Mouse (Mus musculus) heart, embryonic 15.5 days (tissue): ENCODE measurements at regions not wholly inside any gene's neighbourhood (a gene's known extent, or its start where the extent isn't known, plus 50 kb on each side); places are given as distances from the start of the nearest gene placed in this dataset.

Experiments
- ATAC-seq: fragments of 200-750 bp; cut with Nextera tagmentation; replicated peaks from 2 replicates; pipeline ENCODE4 v1.8.0; 2017; ENCODE audit warnings: low read depth, moderate TSS enrichment; ENCODE audit not compliant: insufficient number of reproducible peaks, insufficient read depth, low FRiP score
- H3K27ac ChIP-seq: fragments of 300-500 bp; sonication (generic); 2 replicates; pipeline ENCODE4 v1.5.1; 2015; ENCODE audit warnings: mild to moderate bottlenecking, inconsistent platforms
- H3K27me3 ChIP-seq: fragments of 300-500 bp; sonication (generic); 2 replicates; pipeline ENCODE4 v1.6.1; 2015; ENCODE audit warnings: inconsistent platforms
- H3K36me3 ChIP-seq: fragments of 300-500 bp; sonication (generic); 2 replicates; pipeline ENCODE4 v1.6.1; 2015; ENCODE audit warnings: mild to moderate bottlenecking, inconsistent platforms
- H3K4me1 ChIP-seq: fragments of 300-500 bp; sonication (generic); replicated peaks from 2 replicates; pipeline ENCODE4 v1.6.1; 2015; ENCODE audit warnings: inconsistent platforms
- H3K4me2 ChIP-seq: fragments of 300-500 bp; sonication (generic); 2 replicates; pipeline ENCODE4 v1.6.1; 2015; ENCODE audit warnings: inconsistent platforms, mild to moderate bottlenecking, moderate library complexity
- H3K4me3 ChIP-seq: fragments of 300-500 bp; sonication (generic); 2 replicates; pipeline ENCODE4 v1.5.1; 2015; ENCODE audit warnings: mild to moderate bottlenecking, inconsistent platforms
- H3K9ac ChIP-seq: fragments of 300-500 bp; sonication (generic); 2 replicates; pipeline ENCODE4 v1.6.1; 2015; ENCODE audit warnings: mild to moderate bottlenecking, inconsistent platforms
- H3K9me3 ChIP-seq: fragments of 300-500 bp; sonication (generic); replicated peaks from 2 replicates; pipeline ENCODE4 v1.6.1; 2016; ENCODE audit warnings: inconsistent platforms
- WGBS: fragments of 180-500 bp; shearing (Covaris S2); methylation state at CpG from one replicate; pipeline ENCODE4 v1.1.7; 2015; ENCODE audit warnings: mixed read lengths; 5-methylcytosine and 5-hydroxymethylcytosine counted together

- Histone ChIP-seq H3K36me3 (no peaks in the 10 kb centered on the region), H3K9me3 (no peaks in the 10 kb centered on the region), H3K27ac (no peak overlapping the region), H3K27me3 (no peaks in the 10 kb centered on the region), H3K4me2 (no peak overlapping the region), H3K4me3 (no peak overlapping the region), H3K9ac (no peak overlapping the region), H3K4me1 (no peaks in the 10 kb centered on the region)
- WGBS = 70% methylated on average over 3 of the region's 3 CpGs
- no peak for ATAC-seq
These were observed 79.3 kb upstream of the Lmo4 start for GRCm38 (mm10) chr3:144284326-144284725.

GRCm38 (mm10) chr3:144273115-144273514 lies 68.1 kb upstream of the Lmo4 start:
- H3K4me2 ChIP-seq = no peak overlapping the region
- H3K4me3 ChIP-seq = no peak overlapping the region
- no peaks in the 10 kb centered on the region for H3K36me3 ChIP-seq
- no peak overlapping the region for H3K9ac ChIP-seq
- no peak for ATAC-seq
- no peaks in the 10 kb centered on the region for H3K27me3 ChIP-seq
- no peaks in the 10 kb centered on the region for H3K4me1 ChIP-seq
- no peaks in the 10 kb centered on the region for H3K9me3 ChIP-seq
- H3K27ac ChIP-seq = no peak overlapping the region
- WGBS = 86% methylated on average over 5 of the region's 5 CpGs

DNA sequence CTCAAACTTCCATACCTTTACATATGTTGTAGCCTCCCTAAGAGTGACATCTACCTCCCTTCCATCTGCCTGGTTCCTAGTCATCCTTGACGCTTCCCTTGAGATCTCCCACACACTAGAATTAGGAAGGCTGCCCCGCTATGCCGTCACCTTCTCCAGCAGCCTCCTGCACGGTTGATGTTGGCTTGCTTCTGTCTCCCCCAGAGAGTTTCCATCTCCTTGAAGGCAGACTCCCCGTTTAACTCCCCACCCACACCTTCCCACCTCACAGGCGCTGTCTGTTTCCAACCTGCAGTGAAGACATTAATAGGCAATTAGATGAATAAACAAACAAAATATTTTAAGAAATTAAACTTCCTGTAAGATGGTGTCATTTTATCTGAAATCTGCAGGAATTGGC lies 65.2 kb upstream of the Lmo4 start:
- no peak overlapping the region for H3K4me2 ChIP-seq
- no peak overlapping the region for H3K27ac ChIP-seq
- no peaks in the 10 kb centered on the region for H3K36me3 ChIP-seq
- no peaks in the 10 kb centered on the region for H3K9me3 ChIP-seq
- H3K4me3 ChIP-seq = no peak overlapping the region
- H3K4me1 ChIP-seq = no peaks in the 10 kb centered on the region
- ATAC-seq = no peak
- 70% methylated on average over 6 of the region's 6 CpGs for WGBS
- no peaks in the 10 kb centered on the region for H3K27me3 ChIP-seq
- H3K9ac ChIP-seq = no peak overlapping the region

DNA sequence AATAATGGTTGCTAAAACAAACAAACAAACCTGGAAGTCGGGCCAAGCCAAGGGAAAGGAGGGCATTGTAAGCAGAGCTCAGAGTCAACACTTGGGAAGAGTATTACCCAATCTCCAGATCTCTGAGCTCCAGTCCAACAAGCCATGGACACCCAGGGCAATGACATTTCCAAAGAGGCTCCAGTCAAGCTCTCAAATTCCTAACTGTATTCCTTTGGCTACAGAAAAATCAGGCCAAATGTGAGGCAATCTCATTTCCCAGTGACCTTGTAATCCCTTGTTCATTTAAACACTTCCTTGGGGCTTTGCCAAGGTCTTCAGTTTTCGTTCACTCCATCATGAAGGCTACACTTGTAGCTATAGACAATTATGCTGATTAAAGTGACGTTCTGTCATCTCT lies 59.5 kb upstream of the Lmo4 start:
- no peak overlapping the region for H3K27ac ChIP-seq

GRCm38 (mm10) chr3:144260886-144261285 lies 55.9 kb upstream of the Lmo4 start:
- 48% methylated on average over 2 of the region's 2 CpGs for WGBS
- Histone ChIP-seq H3K27me3 (no peaks in the 10 kb centered on the region), H3K36me3 (no peaks in the 10 kb centered on the region), H3K27ac (no peak overlapping the region), H3K9me3 (no peaks in the 10 kb centered on the region), H3K9ac (no peak overlapping the region), H3K4me3 (no peak overlapping the region), H3K4me1 (no peaks in the 10 kb centered on the region), H3K4me2 (no peak overlapping the region)
- ATAC-seq = no peak

More for the DNA sequence above, 59.5 kb upstream of the Lmo4 start:
- no peak overlapping the region for H3K9ac ChIP-seq
- no peaks in the 10 kb centered on the region for H3K4me1 ChIP-seq
- no peaks in the 10 kb centered on the region for H3K9me3 ChIP-seq
- H3K4me3 ChIP-seq = no peak overlapping the region
- H3K4me2 ChIP-seq = no peak overlapping the region
- no peak for ATAC-seq
- H3K27me3 ChIP-seq = no peaks in the 10 kb centered on the region
- H3K36me3 ChIP-seq = no peaks in the 10 kb centered on the region
- 47% methylated on average over 3 of the region's 3 CpGs for WGBS

DNA sequence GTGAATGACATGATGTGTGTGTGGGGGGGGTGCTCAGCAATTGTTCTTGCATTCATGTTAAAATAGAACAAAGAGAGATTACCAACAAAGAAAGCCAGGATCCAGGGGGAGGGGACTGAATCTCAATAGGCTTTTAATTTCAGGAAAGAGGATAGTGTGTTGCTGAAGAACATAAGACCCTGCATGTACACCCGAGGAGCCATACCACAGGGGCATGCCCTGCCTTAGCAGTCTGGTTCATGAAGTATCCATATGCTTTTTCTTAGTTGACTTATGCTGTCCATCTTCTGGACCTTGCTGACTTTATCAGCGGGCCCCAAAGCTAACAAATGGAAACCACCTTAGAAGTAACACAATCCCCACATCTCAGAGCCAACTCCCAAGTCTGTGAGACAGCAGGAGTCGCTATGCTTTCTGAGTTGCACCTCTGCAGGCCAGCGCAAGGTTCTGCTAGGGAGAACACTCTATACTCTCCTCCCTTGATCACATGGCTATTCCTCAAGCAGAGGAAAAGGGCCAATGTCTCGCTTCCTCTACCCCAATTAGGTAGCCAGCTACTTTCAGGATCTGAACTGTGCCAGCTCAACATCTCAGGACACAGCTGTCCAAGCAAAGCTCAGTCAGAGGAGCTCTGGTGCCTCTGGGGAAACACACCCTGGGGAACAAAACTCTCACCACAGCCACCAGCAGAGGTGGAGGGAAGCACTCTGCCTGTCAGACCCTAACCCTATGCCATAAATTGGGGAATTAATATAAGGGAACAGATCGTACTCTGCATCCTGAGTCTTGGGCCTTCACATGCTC lies 52.9 kb upstream of the Lmo4 start:
- ATAC-seq = no peak
- H3K4me3 ChIP-seq = no peak overlapping the region
- no peak overlapping the region for H3K4me2 ChIP-seq
- H3K9me3 ChIP-seq = no peaks in the 10 kb centered on the region
- H3K27me3 ChIP-seq = no peaks in the 10 kb centered on the region
- H3K36me3 ChIP-seq = no peaks in the 10 kb centered on the region
- no peak overlapping the region for H3K27ac ChIP-seq
- WGBS = 73% methylated on average over 6 of the region's 6 CpGs
- no peak overlapping the region for H3K9ac ChIP-seq
- no peaks in the 10 kb centered on the region for H3K4me1 ChIP-seq

DNA sequence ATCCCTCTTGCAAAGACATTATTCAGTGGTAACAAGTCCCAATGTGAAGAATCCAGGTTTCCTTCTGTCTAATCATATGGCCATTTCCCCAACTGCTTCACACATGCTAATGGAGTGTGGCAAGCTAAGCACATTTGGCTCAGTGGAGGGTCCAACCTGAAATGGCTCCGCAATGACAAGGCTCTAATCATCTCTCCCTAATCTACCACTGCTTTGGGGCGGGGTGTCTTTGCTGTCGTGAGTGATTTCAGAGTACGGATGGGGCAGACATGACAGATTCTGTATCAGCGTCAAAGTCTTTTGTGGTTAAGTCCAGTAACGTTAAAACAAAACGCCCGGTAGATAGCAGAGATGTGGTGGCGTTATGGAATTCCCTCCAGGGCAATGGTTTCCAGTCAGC lies 52.2 kb upstream of the Lmo4 start:
- Histone ChIP-seq H3K4me3 (no peak overlapping the region), H3K4me1 (no peaks in the 10 kb centered on the region), H3K27me3 (no peaks in the 10 kb centered on the region), H3K36me3 (no peaks in the 10 kb centered on the region), H3K4me2 (no peak overlapping the region), H3K27ac (no peak overlapping the region), H3K9ac (no peak overlapping the region), H3K9me3 (no peaks in the 10 kb centered on the region)
- ATAC-seq = no peak
- 70% methylated on average over 9 of the region's 9 CpGs for WGBS

DNA sequence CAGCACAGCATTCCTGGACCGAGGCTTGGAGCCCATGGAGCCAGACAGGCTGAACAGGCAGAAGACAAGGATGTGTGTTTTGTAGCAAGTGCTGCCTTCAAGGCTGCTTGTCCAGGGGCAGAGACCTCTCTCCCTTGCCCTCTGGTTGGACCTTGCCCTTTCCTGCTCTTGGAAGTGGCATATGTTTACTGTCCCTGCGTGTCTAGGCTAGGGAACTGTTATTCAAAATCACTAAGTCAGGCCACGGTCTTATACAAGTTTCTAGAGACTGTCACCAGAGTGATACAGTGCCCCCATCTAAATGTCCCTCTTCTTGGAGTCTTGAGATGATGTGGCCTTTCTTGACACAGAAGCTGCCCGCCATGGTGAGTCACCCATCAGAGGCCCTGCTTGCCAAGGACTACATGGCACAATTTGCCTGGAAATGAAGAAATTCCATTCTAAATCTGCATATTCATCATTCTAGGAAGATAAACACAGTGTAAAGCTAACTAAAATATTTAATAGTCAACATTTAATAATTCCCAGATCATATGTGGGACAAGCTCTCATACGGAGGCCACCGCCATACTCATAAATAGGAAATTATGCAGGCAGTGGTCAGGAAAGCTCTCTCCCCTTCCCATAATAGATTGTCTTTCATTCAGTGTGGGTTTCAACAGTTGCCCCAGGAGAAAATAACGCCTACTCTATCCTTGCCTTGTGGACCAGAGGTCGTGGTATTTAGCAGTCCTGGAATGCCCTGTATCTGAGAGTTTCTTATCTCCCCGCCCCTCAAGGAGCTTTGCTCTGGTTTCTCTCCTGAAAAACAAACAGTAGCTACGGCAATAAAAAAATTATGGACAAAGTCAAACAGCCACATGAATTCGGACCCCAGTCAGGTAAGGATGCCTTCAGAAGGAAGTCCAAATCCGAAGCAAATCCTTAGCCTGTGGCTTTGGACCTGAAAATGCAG lies 50.9 kb upstream of the Lmo4 start:
- Histone ChIP-seq H3K4me1 (no peaks in the 10 kb centered on the region), H3K4me2 (no peak overlapping the region), H3K4me3 (no peak overlapping the region), H3K9me3 (no peaks in the 10 kb centered on the region), H3K27me3 (no peaks in the 10 kb centered on the region), H3K27ac (no peak overlapping the region), H3K36me3 (no peaks in the 10 kb centered on the region), H3K9ac (no peak overlapping the region)
- 59% methylated on average over 12 of the region's 12 CpGs for WGBS
- ATAC-seq = no peak
